Mouse (Mus musculus) CH12.LX (cell line): ENCODE results near the gene Aip. TPM values are rescaled to one million over a fixed set of nuclear protein-coding genes. Genes with fewer than 3 reads are reported as not detected.

ENCODE experiments used
- DNase-seq: peaks from one replicate; pipeline ENCODE4 v3.0.0-alpha.2; 2013; ENCODE audit errors: extremely low read depth
- H3K27ac ChIP-seq: 2 replicates; pipeline ENCODE4 v1.5.1; 2012; ENCODE audit warnings: low read depth, mild to moderate bottlenecking, control low read depth, moderate library complexity; ENCODE audit not compliant: insufficient read depth
- H3K27me3 ChIP-seq: replicated peaks from 2 replicates; pipeline ENCODE3; 2012; ENCODE audit warnings: inconsistent platforms
- H3K36me3 ChIP-seq, 2 experiments: replicated peaks in 1 of 2; 2 replicates each; pipeline versions ENCODE3 to v1.6.1; 2012; ENCODE audit warnings: inconsistent platforms in 1 of 2, low read length in 1 of 2, mild to moderate bottlenecking in 1 of 2, mixed read lengths in 1 of 2, moderate library complexity in 1 of 2; ENCODE audit not compliant: control insufficient read depth in 1 of 2, insufficient read depth in 1 of 2
- H3K4me1 ChIP-seq, 2 experiments: 2 replicates each; pipeline ENCODE4 v1.6.1; 2012; ENCODE audit warnings: inconsistent platforms in 1 of 2, moderate library complexity in 1 of 2; ENCODE audit not compliant: insufficient read depth in 2 of 2, control insufficient read depth in 1 of 2
- H3K4me2 ChIP-seq: 2 replicates; pipeline ENCODE4 v1.6.1; 2012; ENCODE audit warnings: low read depth, mild to moderate bottlenecking, control low read depth; ENCODE audit not compliant: poor library complexity, insufficient read depth, severe bottlenecking
- H3K4me3 ChIP-seq, 3 experiments: fragments of 150-350 bp in 1 of 3; sonication (generic) in 1 of 3; replicated peaks in 1 of 3; 2 replicates each; pipeline versions ENCODE3 to v1.5.1; 2011 to 2012; ENCODE audit warnings: low read depth in 2 of 3, low read length in 2 of 3, mild to moderate bottlenecking in 2 of 3, moderate library complexity in 2 of 3, control low read depth in 1 of 3, improper control_type of control experiment in 1 of 3, inconsistent platforms in 1 of 3, mixed read lengths in 1 of 3; ENCODE audit not compliant: poor library complexity in 1 of 3
- H3K79me2 ChIP-seq: replicated peaks from 2 replicates; pipeline ENCODE4 v1.6.1; 2012; ENCODE audit warnings: mild to moderate bottlenecking, moderate library complexity; ENCODE audit not compliant: control insufficient read depth, poor library complexity, insufficient read depth, severe bottlenecking; ENCODE audit errors: extremely low read depth
- H3K9ac ChIP-seq: 2 replicates; pipeline ENCODE4 v1.6.1; 2012; ENCODE audit warnings: low read depth, mild to moderate bottlenecking, control low read depth, moderate library complexity; ENCODE audit not compliant: insufficient read depth
- H3K9me3 ChIP-seq: replicated peaks from 2 replicates; pipeline ENCODE3; 2012; ENCODE audit warnings: low read length, inconsistent platforms, mixed read lengths
- BHLHE40 ChIP-seq: IDR thresholded peaks from 2 replicates; pipeline ENCODE4 v1.6.1; 2011; ENCODE audit warnings: mild to moderate bottlenecking, low read depth, low read length, improper control_type of control experiment
- CTCF ChIP-seq, 2 experiments: IDR thresholded peaks in 1 of 2; conservative IDR thresholded peaks in 1 of 2; 2 replicates each; pipeline ENCODE4 v1.5.1; 2011 to 2012; ENCODE audit warnings: low read depth in 2 of 2, low read length in 2 of 2, improper control_type of control experiment in 1 of 2, inconsistent platforms in 1 of 2, mild to moderate bottlenecking in 1 of 2, moderate library complexity in 1 of 2
- EP300 ChIP-seq: IDR thresholded peaks from 2 replicates; pipeline ENCODE4 v1.6.1; 2011; ENCODE audit warnings: low read length, improper control_type of control experiment
- ETS1 ChIP-seq: conservative IDR thresholded peaks from 2 replicates; pipeline ENCODE4 v1.6.1; 2012; ENCODE audit warnings: low read depth, mild to moderate bottlenecking, inconsistent platforms, low read length, improper control_type of control experiment, moderate library complexity
- JUN ChIP-seq: IDR thresholded peaks from 2 replicates; pipeline ENCODE4 v1.6.1; 2011; ENCODE audit warnings: low read depth, mild to moderate bottlenecking, low read length, improper control_type of control experiment, moderate library complexity; ENCODE audit not compliant: insufficient read depth
- JUND ChIP-seq: conservative IDR thresholded peaks from 2 replicates; pipeline ENCODE4 v1.6.1; 2011; ENCODE audit warnings: low read depth, low read length, improper control_type of control experiment
- MAFK ChIP-seq: IDR thresholded peaks from 2 replicates; pipeline ENCODE4 v1.6.1; 2011; ENCODE audit warnings: low read length, improper control_type of control experiment; ENCODE audit not compliant: insufficient replicate concordance
- MYC ChIP-seq: IDR thresholded peaks from 2 replicates; pipeline ENCODE4 v1.6.1; 2011; ENCODE audit warnings: low read depth, mild to moderate bottlenecking, improper control_type of control experiment, low read length
- NRF1 ChIP-seq: IDR thresholded peaks from 2 replicates; pipeline ENCODE4 v1.6.1; 2014; ENCODE audit warnings: low read depth, mild to moderate bottlenecking, inconsistent platforms, low read length, improper control_type of control experiment, moderate library complexity
- PAX5 ChIP-seq: IDR thresholded peaks from 2 replicates; pipeline ENCODE4 v1.6.1; 2012; ENCODE audit warnings: low read length, inconsistent platforms, mixed read lengths
- RAD21 ChIP-seq: IDR thresholded peaks from 2 replicates; pipeline ENCODE4 v1.6.1; 2011; ENCODE audit warnings: low read depth, mild to moderate bottlenecking, low read length, improper control_type of control experiment, moderate library complexity
- UBTF ChIP-seq: IDR thresholded peaks from 2 replicates; pipeline ENCODE4 v1.6.1; 2012; ENCODE audit warnings: low read depth, mild to moderate bottlenecking, inconsistent platforms, low read length, improper control_type of control experiment, moderate library complexity
- USF2 ChIP-seq: conservative IDR thresholded peaks from 2 replicates; pipeline ENCODE4 v1.6.1; 2011; ENCODE audit warnings: low read depth, low read length, improper control_type of control experiment
- ZMIZ1 ChIP-seq: IDR thresholded peaks from 2 replicates; pipeline ENCODE4 v1.6.1; 2012; ENCODE audit warnings: low read depth, mild to moderate bottlenecking, inconsistent platforms, low read length, improper control_type of control experiment
- ZNF384 ChIP-seq: IDR thresholded peaks from 2 replicates; pipeline ENCODE4 v1.6.1; 2012; ENCODE audit warnings: low read depth, low read length, improper control_type of control experiment, inconsistent platforms
- dilution Hi-C: fragments of 300-500 bp; cut with MboI; formaldehyde crosslinking; loops from 2 replicates; pipeline ENCODE4 v1.14.3; 2020; ENCODE audit warnings: low sequenced_read_pairs; ENCODE audit not compliant: extremely low pct_unique_long_range_greater_than_20kb, extremely low pct_ligation_motif_present
- in situ Hi-C: fragments of 300-500 bp; cut with MboI; formaldehyde crosslinking; loops from 3 replicates; pipeline ENCODE4 v1.14.3; 2019; ENCODE audit warnings: low sequenced_read_pairs, low pct_ligation_motif_present, low pct_unique_long_range_greater_than_20kb, mixed read lengths
- polyA plus RNA-seq: library from polyadenylated mRNA; unstranded; fragments of >175 nt; gene quantifications from 2 replicates; pipeline ENCODE4 v1.2.1, GENCODE M21; 2012; ENCODE audit warnings: low read depth; ENCODE audit not compliant: insufficient read length
- total RNA-seq, 2 experiments: library from RNA; depleted of rRNA; stranded (reverse); fragments of 300-350 nt in 1 of 2; fragments of >200 nt in 1 of 2; gene quantifications; 2 replicates each; pipeline ENCODE4 v1.2.3; 2012 to 2014

Aip gene
- total and polyA plus RNA-seq, 3 experiments = 11.7 to 64.8 (median 39.7) TPM

GRCm38 (mm10) chr19:4095802-4096201 is 29.9 kb downstream of the Aip start:
- in situ Hi-C loops = no loop called here
- Histone ChIP-seq H3K27me3 (no peaks in the 10 kb centered on the region), H3K9ac (no peak overlapping the region)

DNA sequence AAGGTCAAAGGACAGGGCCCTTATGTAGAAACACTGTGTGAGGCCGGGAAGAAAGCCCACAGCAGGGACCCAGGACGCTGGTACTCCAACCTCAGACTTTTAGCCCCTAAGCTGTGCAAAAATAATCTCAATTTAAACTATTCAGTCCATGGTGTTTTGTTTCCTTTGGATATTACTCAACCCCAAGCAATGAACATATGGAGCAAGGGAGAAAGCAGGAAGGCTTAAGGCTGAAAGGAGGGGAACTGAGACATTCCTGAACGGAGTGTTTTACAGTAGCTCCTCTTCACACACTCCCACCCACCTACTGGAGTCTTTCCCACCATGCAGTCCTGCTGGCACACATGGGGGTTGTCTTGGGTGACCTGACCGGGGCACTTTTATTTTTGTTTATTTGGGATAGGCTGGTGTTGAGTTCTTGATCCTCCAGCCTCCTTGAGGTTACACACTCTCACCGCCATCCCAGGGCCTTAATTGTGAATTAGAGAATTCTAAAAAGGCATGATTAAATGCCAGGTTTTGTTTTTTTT is 30.8 kb downstream of the Aip start:
- no peak overlapping the region for H3K9ac ChIP-seq
- no peak overlapping the region for H3K4me2 ChIP-seq
- no peak for DNase-seq
- H3K9me3 ChIP-seq = no peaks in the 10 kb centered on the region
- in situ Hi-C loops = no loop called here
- TF ChIP-seq BHLHE40 (no peak), EP300 (no peak), CTCF (conservative IDR thresholded peaks at IDR 0.05 in 1 of 2, IDR thresholded peaks at IDR 0.05 in 1 of 2; ENCODE audit: low read depth in 2 of 2, low read length in 2 of 2) (no peak), MYC (no peak), JUN (no peak), ETS1 (no peak), PAX5 (no peak), RAD21 (no peak), ZMIZ1 (no peak), JUND (no peak)
- TF ChIP-seq, all 38 proteins: peak for 0
- Histone ChIP-seq H3K27me3 (no peaks in the 10 kb centered on the region), H3K4me3 (no peak overlapping the region), H3K27ac (no peak overlapping the region), H3K79me2 (peaks cover 9% of the 10 kb centered on the region), H3K4me1 (peaks cover 12 to 28% of the 10 kb centered on the region in 2 experiments), H3K36me3 (peaks cover 4 to 8% of the 10 kb centered on the region in 2 experiments)
- dilution Hi-C loops = no loop called here

More at GRCm38 (mm10) chr19:4095802-4096201, 29.9 kb downstream of the Aip start:
- no peak overlapping the region for H3K4me2 ChIP-seq
- H3K27ac ChIP-seq = no peak overlapping the region
- peaks cover 9% of the 10 kb centered on the region for H3K79me2 ChIP-seq
- peaks cover 12 to 34% of the 10 kb centered on the region in 2 experiments for H3K4me1 ChIP-seq
- TF ChIP-seq USF2 (no peak), JUND (no peak), UBTF (no peak), NRF1 (no peak), ZNF384 (peak; percentile 65), MAFK (no peak)
- DNase-seq = no peak
- dilution Hi-C loops = no loop called here
- H3K9me3 ChIP-seq = no peaks in the 10 kb centered on the region
- peaks cover 4 to 8% of the 10 kb centered on the region in 2 experiments for H3K36me3 ChIP-seq
- no peak overlapping the region for H3K4me3 ChIP-seq
